Mouse (Mus musculus): ENCODE data around the gene Snupn.

Snupn gene

DNA sequence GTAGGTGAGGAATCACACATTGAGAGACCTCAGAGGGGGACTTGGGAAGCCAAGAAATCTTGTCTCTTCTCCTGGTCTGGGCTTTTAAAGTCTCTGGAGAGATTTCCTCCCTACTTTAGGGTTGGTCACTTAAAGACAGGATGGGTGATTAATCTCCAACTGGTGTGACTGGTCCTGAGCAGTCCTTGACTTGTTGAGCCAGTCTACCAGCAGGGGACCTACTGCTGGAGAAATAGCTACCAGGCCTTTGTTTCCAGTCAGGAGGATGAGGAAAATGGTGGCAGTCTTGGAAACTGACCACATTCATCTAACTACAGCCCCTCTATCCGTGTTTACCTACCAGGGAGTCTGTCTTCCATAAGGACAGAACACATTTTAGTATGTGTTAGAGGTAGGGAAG lies 61.7 kb downstream of the Snupn start:
- no peak for DNase-seq (ENCODE audit: low spot score)

DNA sequence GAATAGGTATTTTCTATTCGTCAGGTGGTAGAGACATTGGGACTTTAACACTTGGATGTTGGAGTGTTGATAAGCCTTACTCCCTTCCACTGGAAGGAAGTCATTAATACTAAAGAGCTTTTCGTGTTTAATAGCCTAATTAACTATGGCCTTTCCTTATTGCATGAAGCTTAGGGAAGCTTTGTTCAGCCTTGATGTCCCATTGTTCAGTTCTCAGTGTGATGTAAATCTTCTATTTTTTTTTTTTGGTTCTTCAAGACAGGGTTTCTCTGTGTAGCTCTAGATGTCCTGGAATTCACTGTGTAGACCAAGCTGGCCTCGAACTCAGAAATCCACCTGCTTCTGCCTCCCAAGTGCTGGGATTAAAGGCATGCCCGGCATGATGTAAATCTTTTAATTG lies 62.2 kb downstream of the Snupn start:
- no peak for DNase-seq (ENCODE audit: low spot score)

DNA sequence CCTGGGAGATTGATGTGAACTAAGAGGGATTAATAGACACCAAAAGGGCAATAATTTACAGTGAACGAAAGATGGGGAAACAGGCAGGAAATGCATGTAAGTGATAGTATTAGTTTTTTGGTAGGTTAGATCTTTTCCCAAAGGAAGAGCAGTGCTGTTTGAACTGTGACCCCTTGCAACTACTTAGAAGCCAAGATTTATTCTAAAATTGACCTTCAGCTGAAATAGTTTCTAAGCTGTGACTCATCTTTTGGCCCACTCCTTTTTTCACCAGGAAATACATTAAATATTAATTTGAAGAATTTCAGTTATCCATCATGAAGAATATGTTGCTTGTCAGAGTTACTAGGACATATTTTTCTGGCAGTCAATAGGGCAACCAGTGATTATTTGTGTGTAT lies 63.1 kb downstream of the Snupn start:
- no peak for DNase-seq (ENCODE audit: low spot score)

DNA sequence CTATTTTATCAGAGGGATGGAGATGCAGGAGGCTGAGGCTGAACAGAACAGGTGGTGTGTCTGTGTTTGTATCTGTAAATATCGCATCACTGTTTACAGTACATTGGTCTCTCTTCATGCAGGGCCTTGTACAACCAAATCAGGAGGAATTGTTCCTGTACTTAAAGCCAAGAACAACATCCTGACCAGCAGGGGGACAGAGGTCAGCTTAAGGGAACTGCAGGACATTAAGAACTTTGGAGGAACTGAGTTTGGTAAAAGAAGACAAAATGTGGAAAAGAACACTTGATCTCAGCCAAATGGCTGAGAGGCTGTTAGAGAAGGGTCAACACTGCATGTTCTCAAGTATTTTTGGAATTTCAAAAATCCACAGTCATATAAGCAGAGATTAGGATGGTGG lies 64.1 kb downstream of the Snupn start:
- DNase-seq (ENCODE audit: low spot score): no peak

DNA sequence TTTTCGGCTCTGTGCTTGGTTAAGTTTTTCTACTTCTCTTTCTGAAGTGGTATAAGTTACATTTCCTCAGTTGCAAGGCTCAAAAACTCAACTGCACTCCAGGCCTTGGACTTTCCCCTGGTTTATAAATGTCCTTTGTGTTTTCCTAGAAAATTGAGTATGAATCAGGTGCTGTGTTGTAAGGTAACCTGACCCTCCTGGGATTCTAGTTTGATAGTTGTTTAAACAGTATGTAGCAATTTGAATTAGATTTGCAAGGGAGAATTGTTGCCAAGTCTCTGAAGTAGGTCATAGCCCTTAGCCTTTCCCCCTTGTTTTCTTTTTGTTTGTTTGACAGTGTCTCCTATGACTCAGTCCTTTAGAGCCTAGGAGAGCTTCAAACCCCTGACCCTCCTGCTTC lies 67.0 kb downstream of the Snupn start:
- DNase-seq (ENCODE audit: low spot score): no peak

DNA sequence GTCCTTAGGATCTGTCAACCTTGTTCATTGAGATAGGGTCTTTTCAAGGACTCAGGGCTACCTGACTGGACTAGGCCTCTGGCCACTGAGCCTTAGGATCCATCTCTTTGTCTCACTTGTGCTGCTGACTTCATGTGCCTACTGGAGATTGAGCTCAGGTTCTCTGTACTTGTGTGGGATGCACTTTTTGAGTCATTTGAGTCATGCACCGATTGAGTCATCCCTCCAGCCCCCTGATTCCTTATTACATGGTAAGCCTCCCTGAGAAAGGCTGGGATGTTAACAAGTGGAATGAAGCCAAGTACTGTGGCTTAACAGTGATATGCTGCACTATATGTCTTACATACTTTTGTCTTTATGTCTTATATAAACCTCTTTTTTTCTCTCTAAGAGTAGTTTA lies 81.1 kb downstream of the Snupn start:
- DNase-seq (ENCODE audit: low spot score): no peak
